Mouse (Mus musculus) small intestine, adult 2 months (tissue): ENCODE measurements around the gene Six2.

Source experiments
- CTCF ChIP-seq: fragments of 200-500 bp; IDR thresholded peaks from 2 replicates; pipeline ENCODE4 v1.5.1; 2012; ENCODE audit warnings: low read depth, mild to moderate bottlenecking, control low read depth, inconsistent platforms, low read length, moderate library complexity, mixed read lengths; ENCODE audit not compliant: insufficient replicate concordance, insufficient read length; ENCODE audit errors: extremely low read depth
- POLR2A ChIP-seq: fragments of 200-500 bp; IDR thresholded peaks from 2 replicates; pipeline ENCODE4 v1.6.1; 2012; ENCODE audit warnings: low read depth, mild to moderate bottlenecking, control low read depth, inconsistent platforms, low read length, moderate library complexity

DNA sequence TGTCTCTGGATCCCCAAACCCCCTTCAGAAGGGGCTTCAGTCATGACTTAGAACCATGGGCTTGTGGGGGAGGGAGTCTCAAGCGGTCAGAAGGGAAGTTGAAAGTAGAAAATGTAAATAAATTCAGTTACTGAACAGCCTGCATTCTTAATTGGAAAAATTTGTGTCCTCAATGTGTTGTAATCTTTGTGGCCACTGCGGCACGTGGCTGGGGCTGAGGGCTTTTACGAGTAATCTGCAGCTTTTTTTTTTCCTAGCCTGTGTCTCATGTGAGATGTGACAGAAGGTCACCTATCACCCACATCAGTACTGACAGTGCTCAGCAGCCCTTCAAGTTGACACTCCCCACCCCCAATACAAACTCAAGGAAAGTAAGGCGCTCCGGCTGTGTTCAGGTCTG, 10.6 kb upstream of the Six2 start:
- no peak for TF ChIP-seq CTCF
- no peak for TF ChIP-seq POLR2A
